Mouse (Mus musculus): ENCODE measurements around the gene Atp2b4.
"Not testable (repeated sequence)": the region's sequence is repeated elsewhere in the genome, so short reads cannot be mapped to it uniquely, and the experiment has no call there.

The Atp2b4 gene

GRCm38 (mm10) chr1:133745078-133745495 lies 55.8 kb downstream of the Atp2b4 start:
- no peak for DNase-seq (ENCODE audit: low spot score in 2 of 2)

GRCm38 (mm10) chr1:133744609-133745008 lies 56.2 kb downstream of the Atp2b4 start:
- no peak for DNase-seq (ENCODE audit: low spot score in 2 of 2)

- DNase-seq (ENCODE audit: low spot score in 2 of 2): no peak
Observed at GRCm38 (mm10) chr1:133742517-133742916, 58.3 kb downstream of the Atp2b4 start.

- DNase-seq (ENCODE audit: low spot score in 2 of 2): no peak
Observed at GRCm38 (mm10) chr1:133741881-133742434, 58.9 kb downstream of the Atp2b4 start.

GRCm38 (mm10) chr1:133741171-133741570 lies 59.7 kb downstream of the Atp2b4 start:
- DNase-seq (ENCODE audit: low spot score in 2 of 2): no peak

GRCm38 (mm10) chr1:133736664-133737063 lies 64.2 kb downstream of the Atp2b4 start:
- no peak for DNase-seq (ENCODE audit: low spot score in 2 of 2)

GRCm38 (mm10) chr1:133735995-133736652 lies 64.7 kb downstream of the Atp2b4 start:
- peak; percentile 49 to 55 for DNase-seq (ENCODE audit: low spot score in 2 of 2)

GRCm38 (mm10) chr1:133732814-133733213 lies 68.0 kb downstream of the Atp2b4 start:
- no peak for DNase-seq (ENCODE audit: low spot score in 2 of 2)

- DNase-seq (ENCODE audit: low spot score in 2 of 2): no peak
Observed at GRCm38 (mm10) chr1:133728339-133728738, 72.5 kb downstream of the Atp2b4 start.

GRCm38 (mm10) chr1:133720342-133720741 lies 80.5 kb downstream of the Atp2b4 start:
- no peak for DNase-seq (ENCODE audit: low spot score in 2 of 2)

- no peak for DNase-seq (ENCODE audit: low spot score in 2 of 2)
Observed at GRCm38 (mm10) chr1:133718786-133719185, 82.1 kb downstream of the Atp2b4 start.

GRCm38 (mm10) chr1:133718296-133718695 lies 82.5 kb downstream of the Atp2b4 start:
- no peak for DNase-seq (ENCODE audit: low spot score in 2 of 2)

- DNase-seq (ENCODE audit: low spot score in 2 of 2): no peak
Observed at GRCm38 (mm10) chr1:133716464-133716863, 84.4 kb downstream of the Atp2b4 start.

- no peak for DNase-seq (ENCODE audit: low spot score in 2 of 2)
Observed at GRCm38 (mm10) chr1:133715191-133715590, 85.7 kb downstream of the Atp2b4 start.

- no peak for DNase-seq (ENCODE audit: low spot score in 2 of 2)
Observed at GRCm38 (mm10) chr1:133713009-133713370, 87.9 kb downstream of the Atp2b4 start.

- DNase-seq (ENCODE audit: low spot score in 2 of 2): no peak
Observed at GRCm38 (mm10) chr1:133712288-133713008, 88.4 kb downstream of the Atp2b4 start.

- no peak for DNase-seq (ENCODE audit: low spot score in 2 of 2)
Observed at GRCm38 (mm10) chr1:133711376-133711775, 89.5 kb downstream of the Atp2b4 start.

- no peak for DNase-seq (ENCODE audit: low spot score in 2 of 2)
Observed at GRCm38 (mm10) chr1:133710895-133711294, 89.9 kb downstream of the Atp2b4 start.

GRCm38 (mm10) chr1:133709292-133709691 lies 91.5 kb downstream of the Atp2b4 start:
- no peak for DNase-seq (ENCODE audit: low spot score in 2 of 2)

GRCm38 (mm10) chr1:133701824-133702223 lies 99.0 kb downstream of the Atp2b4 start:
- not testable (repeated sequence) for DNase-seq (ENCODE audit: low spot score in 2 of 2)

GRCm38 (mm10) chr1:133697935-133698620 lies 102.8 kb downstream of the Atp2b4 start:
- DNase-seq (ENCODE audit: low spot score in 2 of 2): no peak

- DNase-seq (ENCODE audit: low spot score in 2 of 2): no peak
Observed at GRCm38 (mm10) chr1:133695901-133696300, 104.9 kb downstream of the Atp2b4 start.
